Comparison of ENCODE assay signal across 8 mouse cellular contexts in genomic region chr19:8722907-8723573, GRCm38 (mm10). TPM values are rescaled to one million over a fixed set of nuclear protein-coding genes. Genes with fewer than 3 reads are reported as not detected.
DNase-seq lines count a peak whose midpoint lies in the region; ATAC-seq lines count a peak whose summit lies in the region.

Gene Slc3a2, minus strand, starts transcription at chr19:8723369.

- H3K27me3 ChIP-seq in hindbrain, embryonic 16.5 days (replicated peaks; ENCODE audit: control insufficient read depth, insufficient read depth, low read length), result no peaks in the 10 kb centered on the region

- peaks cover 39% of the 10 kb centered on the region for H3K79me2 ChIP-seq in macrophage (ENCODE audit: inconsistent target)

- peak within 1 kb of the TSS; percentile 91 for H3K9ac ChIP-seq in hindbrain, embryonic 16.5 days (ENCODE audit: low read depth, low read length)

- peak; percentile 97 for ATAC-seq in hindbrain, embryonic 16.5 days

- H3K36me3 ChIP-seq in hindbrain, embryonic 16.5 days (ENCODE audit: control insufficient read depth, insufficient read depth, low read length), result peaks cover 22% of the 10 kb centered on the region
- peaks cover 23% of the 10 kb centered on the region for H3K36me3 ChIP-seq in macrophage (ENCODE audit: inconsistent target)

- H3K4me2 ChIP-seq in hindbrain, embryonic 16.5 days (ENCODE audit: low read length), result peak within 1 kb of the TSS; percentile 64

- peak within 1 kb of the TSS; percentile 84 for H3K4me3 ChIP-seq in hindbrain, embryonic 16.5 days (ENCODE audit: low read length)
- peak within 1 kb of the TSS; percentile 93 for H3K4me3 ChIP-seq in macrophage (ENCODE audit: inconsistent target)

- under 1% methylated on average over 50 of the region's 50 CpGs for WGBS in hindbrain, embryonic 16.5 days
- 0% methylated on average over 40 of the region's 50 CpGs for WGBS in macrophage (ENCODE audit: missing documents)

- DNase-seq in WW6 (ENCODE audit: low read depth, low spot score), result peak; percentile 95
- peak; percentile 79 to 93 for DNase-seq in cerebellum, postnatal 4 days (ENCODE audit: low spot score in 2 of 2)
- peak; percentile 98 for DNase-seq in gastrocnemius, adult 18-20 months (ENCODE audit: low spot score)
- peak; percentile 94 to 97 for DNase-seq in left cerebral cortex, adult 18-20 months (ENCODE audit: low spot score in 2 of 2)
- DNase-seq in right cerebral cortex, adult 18-20 months, result peak; percentile 98
- DNase-seq in urinary bladder, postnatal 10 days (ENCODE audit: low spot score), result peak; percentile 84

- no peaks in the 10 kb centered on the region for H3K9me3 ChIP-seq in hindbrain, embryonic 16.5 days (ENCODE audit: control insufficient read depth, low read length)

- peak within 1 kb of the TSS; percentile 95 for H3K27ac ChIP-seq in hindbrain, embryonic 16.5 days (ENCODE audit: low read depth, low read length)
- H3K27ac ChIP-seq in macrophage, result peak within 1 kb of the TSS; percentile 81

- H3K4me1 ChIP-seq in hindbrain, embryonic 16.5 days (ENCODE audit: control insufficient read depth, insufficient read depth, low read depth, low read length), result peaks cover 31% of the 10 kb centered on the region

RNA-seq across cellular contexts. Expression of gene Slc3a2, which starts in this region (rescaled TPM):
- total RNA-seq in gastrocnemius, adult 18-20 months (2021), result 10 to 100 TPM; 30.2 to 37.3 TPM
- polyA plus RNA-seq in hindbrain, embryonic 16.5 days (2015; fragmentation: Nextera tagmentation; extraction: Ambion mirVana), result 183 and 191 TPM in 2 replicates
- total RNA-seq in left cerebral cortex, adult 18-20 months (2021), result 100 to 1,000 TPM; 148 to 152 TPM
- 100 to 1,000 TPM; 156 to 425 (median 334) TPM for total RNA-seq in macrophage (2018; cell fraction: chromatin; rRNA removed)
- total RNA-seq in macrophage (2018; cell fraction: cytosol; rRNA removed), result 100 to 1,000 TPM; 398 to 714 (median 485) TPM
- total RNA-seq in macrophage (2018; cell fraction: nucleus; rRNA removed), result 100 to 1,000 TPM; 371 to 912 (median 636) TPM
- polyA plus RNA-seq in macrophage (2018), result 384 to 539 TPM (median 494 TPM) in 3 replicates

Comparison
In these comparisons a context has a peak if more than half of its experiments do, and no peak if none do; other contexts are left out.
1. Peak in every context shown above with its lines: DNase-seq, ATAC-seq, H3K4me3 ChIP-seq and H3K27ac ChIP-seq.